Comparison of ENCODE assay signal across 8 mouse cellular contexts in the genomic region with DNA sequence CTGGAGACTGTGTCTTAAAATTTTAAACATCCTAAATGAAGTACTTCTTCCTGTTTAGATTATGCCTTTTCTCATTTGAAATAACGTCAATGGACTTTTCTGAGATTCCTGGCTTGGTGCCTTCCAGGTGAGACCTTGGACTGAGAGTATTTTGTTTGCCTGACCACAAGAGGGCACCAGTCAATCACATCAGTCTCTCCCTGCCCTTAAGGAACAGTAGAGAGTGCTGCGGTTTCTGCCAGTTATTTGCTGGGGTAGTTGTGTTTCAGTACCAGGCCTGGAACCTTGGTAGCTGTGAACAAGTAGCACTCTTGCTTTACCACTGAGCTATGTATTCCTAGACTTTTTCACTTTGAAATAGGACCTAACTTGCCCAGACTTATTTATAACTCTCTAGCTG. TPM values are rescaled to one million over a fixed set of nuclear protein-coding genes. Genes with fewer than 3 reads are reported as not detected.
DNase-seq lines count a peak whose midpoint lies in the region; ATAC-seq lines count a peak whose summit lies in the region.

No protein-coding gene starts in this region.

- no peaks in the 10 kb centered on the region for H3K36me3 ChIP-seq in midbrain, embryonic 11.5 days (ENCODE audit: control insufficient read depth, insufficient read depth, low read length)
- no peaks in the 10 kb centered on the region for H3K36me3 ChIP-seq in midbrain, embryonic 15.5 days (replicated peaks)
- no peaks in the 10 kb centered on the region for H3K36me3 ChIP-seq in heart, embryonic 14.5 days (ENCODE audit: control insufficient read depth, insufficient read depth, low read length)

- H3K9me3 ChIP-seq in midbrain, embryonic 11.5 days (ENCODE audit: control insufficient read depth, low read length): no peaks in the 10 kb centered on the region
- H3K9me3 ChIP-seq in midbrain, embryonic 15.5 days: no peaks in the 10 kb centered on the region
- no peaks in the 10 kb centered on the region for H3K9me3 ChIP-seq in heart, embryonic 14.5 days (ENCODE audit: control insufficient read depth, low read length)

- no peak overlapping the region for H3K4me2 ChIP-seq in midbrain, embryonic 11.5 days
- H3K4me2 ChIP-seq in midbrain, embryonic 15.5 days: no peak overlapping the region
- no peak overlapping the region for H3K4me2 ChIP-seq in heart, embryonic 14.5 days (ENCODE audit: low read length)

- 0 out of 2 replicates have a peak, but pooled peaks cover 2% of the 10 kb centered on the region for H3K4me1 ChIP-seq in midbrain, embryonic 11.5 days (ENCODE audit: control insufficient read depth, insufficient read depth, low read length)
- H3K4me1 ChIP-seq in midbrain, embryonic 15.5 days: peaks cover 2% of the 10 kb centered on the region
- peaks cover 0 to 3% of the 10 kb centered on the region in 2 experiments; a peak in 1 of 4 replicates for H3K4me1 ChIP-seq in heart, embryonic 14.5 days (ENCODE audit: control insufficient read depth in 2 of 2, insufficient read depth in 2 of 2, low read length in 2 of 2)

- no peak overlapping the region for H3K27ac ChIP-seq in midbrain, embryonic 11.5 days (ENCODE audit: low read depth, low read length)
- no peak overlapping the region for H3K27ac ChIP-seq in midbrain, embryonic 15.5 days
- no peak overlapping the region for H3K27ac ChIP-seq in heart, embryonic 14.5 days (replicated peaks in 1 of 2; ENCODE audit: control insufficient read depth in 1 of 2, insufficient read depth in 1 of 2, low read depth in 2 of 2, low read length in 2 of 2)

- no peak overlapping the region for H3K9ac ChIP-seq in midbrain, embryonic 11.5 days (ENCODE audit: low read length)
- H3K9ac ChIP-seq in midbrain, embryonic 15.5 days: no peak overlapping the region
- no peak overlapping the region for H3K9ac ChIP-seq in heart, embryonic 14.5 days (ENCODE audit: low read length)

- peak; percentile 86 for DNase-seq in midbrain, embryonic 11.5 days (ENCODE audit: low spot score, missing footprints)
- peak; percentile 81 for DNase-seq in embryo, embryonic 10.5 days (ENCODE audit: low spot score)
- DNase-seq in layer of hippocampus, postnatal 10 days (ENCODE audit: low spot score in 2 of 2): peak; percentile 36 to 62
- peak; percentile 63 for DNase-seq in testis, postnatal 10 days (ENCODE audit: low spot score)

- ATAC-seq in midbrain, embryonic 11.5 days (ENCODE audit: low FRiP score): peak; percentile 65; the same call in 1 of the 2 replicates
- ATAC-seq in midbrain, embryonic 15.5 days (replicated peaks): no peak
- ATAC-seq in activated CD4-positive, CD25-positive, alpha-beta regulatory T cell, adult 4 months: peak; percentile 86
- ATAC-seq in heart, embryonic 14.5 days (ENCODE audit: insufficient number of reproducible peaks, insufficient read depth, low FRiP score, low read depth): peak; percentile 45; the same call in 1 of the 2 replicates
- peak; percentile 83 for ATAC-seq in megakaryocyte progenitor cell, adult 5-6 weeks (replicated peaks; ENCODE audit: poor library complexity)

- no peaks in the 10 kb centered on the region for H3K27me3 ChIP-seq in midbrain, embryonic 11.5 days (ENCODE audit: control insufficient read depth, insufficient read depth, low read length)
- H3K27me3 ChIP-seq in midbrain, embryonic 15.5 days (replicated peaks): 0 out of 2 replicates have a peak, but pooled peaks cover 3% of the 10 kb centered on the region
- no peaks in the 10 kb centered on the region; the same call in 1 of the 2 replicates for H3K27me3 ChIP-seq in heart, embryonic 14.5 days (ENCODE audit: control insufficient read depth, insufficient read depth, low read length)

- 9% methylated on average over 2 of the region's 2 CpGs for WGBS in midbrain, embryonic 11.5 days
- WGBS in midbrain, embryonic 15.5 days: 3% methylated on average over 2 of the region's 2 CpGs
- WGBS in heart, embryonic 14.5 days: 1% methylated on average over 2 of the region's 2 CpGs

- H3K4me3 ChIP-seq in midbrain, embryonic 11.5 days (ENCODE audit: low read depth, low read length): no peak overlapping the region
- H3K4me3 ChIP-seq in midbrain, embryonic 15.5 days: no peak overlapping the region
- no peak overlapping the region for H3K4me3 ChIP-seq in heart, embryonic 14.5 days (ENCODE audit: control insufficient read depth in 1 of 2, insufficient read depth in 1 of 2, low read depth in 1 of 2, low read length in 2 of 2)

RNA-seq across cellular contexts. Expression of a gene that starts 5.2 kb away (rescaled TPM):
- polyA plus RNA-seq in midbrain, embryonic 11.5 days (2014; fragmentation: Nextera tagmentation; extraction: Ambion mirVana): 17.6 and 19.1 TPM in 2 replicates
- polyA plus RNA-seq in midbrain, embryonic 15.5 days (2015; fragmentation: Nextera tagmentation; extraction: Ambion mirVana): 40.9 and 41.1 TPM in 2 replicates
- 10 to 100 TPM; 11.8 to 19.0 TPM for polyA plus RNA-seq in activated CD4-positive, CD25-positive, alpha-beta regulatory T cell, adult 4 months (2017; shearing (Covaris generic))
- 12.4 and 14.6 TPM in 2 replicates for polyA plus RNA-seq in heart, embryonic 14.5 days (2014; fragmentation: Nextera tagmentation; extraction: Ambion mirVana)
- total RNA-seq in layer of hippocampus, postnatal 10 days (2021): 10 to 100 TPM; 86.2 to 87.7 TPM
- total RNA-seq in megakaryocyte progenitor cell, adult 5-6 weeks (2015): 20.3 and 22.8 TPM in 2 replicates
- 20.5 and 22.4 TPM in 2 replicates for total RNA-seq in megakaryocyte progenitor cell, adult 5-6 weeks (2017)

RNA-seq across cellular contexts. Expression of a gene that starts 6.1 kb away (rescaled TPM):
- polyA plus RNA-seq in midbrain, embryonic 11.5 days (2014; fragmentation: Nextera tagmentation; extraction: Ambion mirVana): 95.5 and 99.0 TPM in 2 replicates
- 58.0 and 60.2 TPM in 2 replicates for polyA plus RNA-seq in midbrain, embryonic 15.5 days (2015; fragmentation: Nextera tagmentation; extraction: Ambion mirVana)
- 10 to 100 TPM; 25.6 to 25.8 TPM for polyA plus RNA-seq in activated CD4-positive, CD25-positive, alpha-beta regulatory T cell, adult 4 months (2017; shearing (Covaris generic))
- polyA plus RNA-seq in heart, embryonic 14.5 days (2014; fragmentation: Nextera tagmentation; extraction: Ambion mirVana): 82.8 and 86.8 TPM in 2 replicates
- total RNA-seq in layer of hippocampus, postnatal 10 days (2021): 10 to 100 TPM; 84.2 to 84.4 TPM
- total RNA-seq in megakaryocyte progenitor cell, adult 5-6 weeks (2015): 131 and 149 TPM in 2 replicates
- total RNA-seq in megakaryocyte progenitor cell, adult 5-6 weeks (2017): 29.9 and 33.4 TPM in 2 replicates

RNA-seq across cellular contexts. Expression of a gene that starts 31.4 kb away (rescaled TPM):
- 1.3 and 1.6 TPM in 2 replicates for polyA plus RNA-seq in midbrain, embryonic 11.5 days (2014; fragmentation: Nextera tagmentation; extraction: Ambion mirVana)
- 0.15 and 0.58 TPM in 2 replicates for polyA plus RNA-seq in midbrain, embryonic 15.5 days (2015; fragmentation: Nextera tagmentation; extraction: Ambion mirVana)
- polyA plus RNA-seq in activated CD4-positive, CD25-positive, alpha-beta regulatory T cell, adult 4 months (2017; shearing (Covaris generic)): 10 to 100 TPM; 22.7 to 27.5 TPM
- polyA plus RNA-seq in heart, embryonic 14.5 days (2014; fragmentation: Nextera tagmentation; extraction: Ambion mirVana): 0.19 and 0.55 TPM in 2 replicates
- total RNA-seq in layer of hippocampus, postnatal 10 days (2021): under 1 TPM in 1 of 2 experiments, not detected in 1; 0.67 TPM
- total RNA-seq in megakaryocyte progenitor cell, adult 5-6 weeks (2015): not detected in 2 replicates
- not detected in 2 replicates for total RNA-seq in megakaryocyte progenitor cell, adult 5-6 weeks (2017)
